Mouse (Mus musculus) megakaryocyte progenitor cell, adult 5-6 weeks (primary cell): ENCODE results near the gene Nptn. TPM values are rescaled to one million over a fixed set of nuclear protein-coding genes. Genes with fewer than 3 reads are reported as not detected.
A peak's percentile ranks its signal among the peaks of the same experiment; 100 is the strongest.

Source experiments
- ATAC-seq: replicated peaks from 2 replicates; pipeline ENCODE4 v1.8.0; 2016; ENCODE audit warnings: mild to moderate bottlenecking, moderate TSS enrichment, inconsistent platforms; ENCODE audit not compliant: poor library complexity
- total RNA-seq, 2 experiments: library from RNA; stranded (forward) in 1 of 2; stranded (reverse) in 1 of 2; fragments of 157-497, 149-512 nt in 1 of 2; fragments of 200-1000 nt in 1 of 2; gene quantifications; 2 replicates each; pipeline versions ENCODE4 v1.2.3 to v1.2.4; 2015 to 2017

Nptn gene
- total RNA-seq, 2 experiments from 2014 or later = 90.3 to 198 TPM

DNA sequence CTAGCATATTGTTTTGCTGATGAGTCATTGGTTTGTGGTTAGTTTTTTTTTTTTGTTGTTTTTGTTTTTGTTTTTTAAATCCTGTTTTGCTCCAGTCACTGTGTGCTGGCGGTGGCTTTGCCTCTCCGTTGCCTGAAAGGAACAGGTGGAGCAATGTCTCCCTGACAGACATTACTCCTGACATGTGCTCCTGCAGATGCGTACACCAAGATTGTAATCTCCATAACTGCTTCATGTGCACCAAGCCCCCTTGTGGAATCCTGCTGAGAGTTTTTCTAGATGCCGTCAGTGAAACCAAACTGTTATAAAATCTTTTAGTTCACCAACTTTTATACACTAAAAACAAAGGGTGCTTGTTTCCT is 67.2 kb downstream of the Nptn start:
- peak; percentile 30; the same call in 1 of the 2 replicates for ATAC-seq

DNA sequence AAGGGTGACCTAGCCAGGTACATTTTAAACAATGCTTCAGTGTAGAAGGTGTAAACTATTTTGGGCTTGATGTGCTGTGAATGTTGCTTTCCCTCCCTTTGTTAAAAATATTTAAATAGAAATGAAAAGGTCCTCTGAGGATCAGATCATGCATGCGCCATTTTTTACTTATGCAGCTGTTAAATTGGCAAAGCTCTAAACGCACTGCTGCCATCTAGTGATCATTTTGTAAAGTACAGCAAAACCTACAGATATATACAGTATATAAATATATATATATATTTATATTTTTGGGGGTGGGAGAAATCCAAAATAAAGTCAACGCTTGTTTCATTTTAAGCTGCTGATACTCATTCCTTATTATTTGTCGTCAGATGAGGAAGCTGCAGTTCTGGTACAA is 70.0 kb downstream of the Nptn start:
- peak; percentile 65 for ATAC-seq

DNA sequence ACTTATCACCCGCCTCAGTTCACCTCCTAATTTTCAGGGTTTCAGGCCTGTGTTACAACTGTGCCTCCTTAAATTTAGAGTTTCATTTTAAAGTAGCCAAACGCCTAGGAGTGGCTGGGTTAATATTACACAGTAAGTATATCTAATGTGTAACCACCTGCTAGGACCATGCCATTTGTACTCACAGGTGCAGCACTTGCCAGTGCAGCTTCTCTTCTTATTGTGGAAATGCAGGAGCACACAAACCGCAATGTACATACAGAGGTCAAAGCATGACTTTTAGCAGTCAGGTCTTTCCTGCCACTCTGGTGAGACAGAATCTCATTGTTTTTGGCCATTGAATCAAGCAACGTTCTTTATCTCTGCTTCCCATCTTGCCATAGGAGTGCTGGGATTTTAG is 72.5 kb downstream of the Nptn start:
- no peak for ATAC-seq

DNA sequence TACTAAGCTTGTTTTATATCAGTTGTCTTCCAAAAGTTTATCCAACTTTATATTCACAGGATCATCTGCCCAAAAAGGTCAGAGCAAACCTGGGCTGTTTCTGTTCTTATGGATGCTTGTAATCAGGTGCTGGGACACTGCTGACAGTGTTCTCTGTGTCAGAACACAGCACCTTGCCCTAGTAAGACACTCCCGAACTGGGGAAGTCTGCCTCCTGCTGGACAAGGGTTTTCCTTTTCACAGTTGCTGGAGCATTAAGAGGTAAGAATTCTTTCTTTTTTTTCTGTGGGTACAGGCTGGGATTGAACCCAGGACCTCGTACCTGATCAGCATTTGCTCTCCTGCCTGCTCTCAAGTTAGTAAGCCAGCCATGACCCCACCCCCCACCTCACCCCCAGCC is 74.4 kb downstream of the Nptn start:
- 0 out of 2 replicates have a peak, but pooled peaks have one; percentile 14 for ATAC-seq

DNA sequence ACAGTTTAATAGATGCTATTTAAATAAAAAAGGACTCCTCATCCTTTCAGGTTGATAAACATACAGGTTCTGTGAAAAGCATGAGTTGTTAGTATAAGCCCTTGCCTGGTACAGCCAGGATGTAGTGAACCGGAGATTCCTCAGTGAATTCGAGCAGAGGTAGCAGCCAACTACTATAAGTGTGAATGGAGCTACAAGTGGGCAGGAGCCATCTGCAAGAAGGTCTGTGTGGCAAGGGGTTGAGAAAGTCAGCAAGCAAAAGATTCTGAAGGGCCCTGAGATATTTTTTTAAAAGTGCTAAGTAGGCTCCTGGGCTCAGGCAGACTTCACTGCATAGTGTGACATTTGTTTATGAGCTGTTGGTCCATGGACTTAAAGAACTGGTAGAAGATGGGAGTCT is 74.8 kb downstream of the Nptn start:
- ATAC-seq = no peak

DNA sequence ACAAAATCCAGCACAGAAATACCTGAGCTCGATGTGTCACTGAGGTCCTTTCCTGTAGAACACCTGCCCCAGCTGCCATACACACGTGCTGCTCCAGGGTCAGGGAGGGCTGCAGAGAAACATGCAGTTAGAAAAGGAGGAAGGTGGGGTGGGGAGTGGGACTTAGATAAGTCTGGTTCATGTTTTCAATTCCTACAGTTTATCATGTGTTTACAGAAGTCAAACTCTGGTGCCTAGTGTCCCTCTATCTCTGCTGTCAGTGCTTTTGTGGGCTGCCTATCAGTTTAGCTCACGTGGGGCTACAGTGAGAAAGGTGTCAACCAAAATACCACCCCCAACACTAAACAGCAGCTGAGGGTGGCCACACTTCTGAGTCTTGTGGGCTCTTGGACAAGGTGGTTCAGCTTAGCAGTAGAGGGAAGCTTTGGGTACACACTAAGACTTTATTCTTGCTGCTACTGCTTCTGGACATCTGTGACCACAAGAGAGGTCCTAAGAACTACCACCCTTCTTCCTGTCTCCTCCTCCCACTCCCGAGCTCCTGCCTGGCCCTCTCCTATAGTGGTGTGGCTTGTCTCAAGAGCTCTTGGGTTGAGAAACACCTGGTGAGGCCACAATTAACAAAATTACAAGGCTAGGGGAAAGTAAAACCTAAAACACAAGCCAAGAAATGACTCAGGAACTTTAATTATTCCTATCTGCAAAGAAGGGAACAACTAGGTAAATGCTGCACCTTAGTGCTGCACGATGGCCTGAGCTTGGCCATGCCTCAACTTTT is 75.9 kb downstream of the Nptn start:
- peak; percentile 81 for ATAC-seq

DNA sequence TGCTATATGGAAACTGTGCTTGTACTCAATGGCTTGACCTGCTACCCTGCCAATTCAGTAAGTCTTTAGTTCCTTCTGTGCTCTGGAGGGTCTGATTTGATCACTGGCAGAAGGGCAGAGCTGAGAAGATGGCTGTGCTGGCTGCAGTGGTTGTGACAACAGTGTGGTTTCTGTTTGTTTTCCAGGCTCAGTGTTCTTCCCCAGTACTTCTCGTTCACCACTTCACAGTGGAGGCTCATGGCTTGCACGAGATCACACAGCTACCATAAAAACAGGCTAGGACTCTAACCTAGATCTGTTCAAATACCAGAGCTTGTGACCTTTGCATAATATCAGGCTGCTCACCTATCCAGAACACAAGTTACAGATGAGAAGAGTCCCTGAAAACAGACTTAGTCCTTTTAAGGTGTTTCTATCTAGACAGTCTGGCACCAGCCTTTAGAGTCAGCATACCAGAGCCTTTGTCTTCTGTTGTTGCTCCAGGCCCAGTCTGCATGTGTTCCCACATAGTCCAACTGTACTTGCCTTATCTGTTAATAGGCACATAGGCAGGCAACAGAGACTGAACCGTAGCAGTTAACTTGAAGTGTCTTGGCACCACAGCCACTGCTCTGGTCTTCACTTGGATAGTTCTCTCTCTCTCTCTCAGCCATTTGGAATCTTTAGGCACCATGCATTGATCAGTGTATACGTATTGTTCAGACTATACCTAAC is 76.7 kb downstream of the Nptn start:
- ATAC-seq = peak; percentile 35

DNA sequence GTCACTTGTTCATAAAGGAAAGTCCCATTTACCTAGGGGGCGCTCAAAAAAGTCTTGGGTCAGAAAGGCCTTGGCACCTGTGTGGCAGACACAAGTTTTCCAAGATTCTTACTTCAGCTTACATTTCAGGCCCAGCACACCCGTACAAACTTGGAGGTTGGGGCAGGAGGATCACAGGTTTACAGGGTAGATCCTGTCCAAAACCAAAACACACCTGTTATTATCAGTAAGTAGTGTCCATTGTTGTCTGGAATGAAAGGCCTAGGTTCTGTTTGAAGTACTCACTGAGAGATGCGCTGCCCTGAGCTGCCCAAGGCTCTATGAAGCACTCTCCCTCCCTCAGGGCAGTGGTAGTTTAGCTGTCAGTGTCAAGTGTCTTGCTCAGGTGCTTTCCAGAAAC is 77.3 kb downstream of the Nptn start:
- no peak for ATAC-seq

DNA sequence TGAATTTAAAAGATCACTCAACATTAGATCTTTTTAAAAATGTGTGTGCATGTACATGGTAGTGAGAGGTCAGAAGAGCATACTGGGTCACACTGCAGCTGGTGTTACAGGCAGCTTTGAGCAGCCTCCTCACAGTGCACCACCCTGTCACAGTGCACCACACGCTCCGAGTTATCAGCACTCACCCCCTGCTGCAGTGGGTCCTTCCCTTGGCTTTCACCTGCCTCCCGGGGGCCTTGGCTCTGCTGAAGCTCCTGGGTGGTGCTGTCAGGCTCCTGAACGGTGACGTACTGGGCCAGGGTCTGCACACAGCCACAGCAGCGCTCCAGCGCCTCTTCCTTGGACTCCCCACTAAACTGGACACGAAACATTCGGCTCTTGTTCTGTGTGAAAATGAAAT is 77.9 kb downstream of the Nptn start:
- peak; percentile 32; the same call in 1 of the 2 replicates for ATAC-seq

DNA sequence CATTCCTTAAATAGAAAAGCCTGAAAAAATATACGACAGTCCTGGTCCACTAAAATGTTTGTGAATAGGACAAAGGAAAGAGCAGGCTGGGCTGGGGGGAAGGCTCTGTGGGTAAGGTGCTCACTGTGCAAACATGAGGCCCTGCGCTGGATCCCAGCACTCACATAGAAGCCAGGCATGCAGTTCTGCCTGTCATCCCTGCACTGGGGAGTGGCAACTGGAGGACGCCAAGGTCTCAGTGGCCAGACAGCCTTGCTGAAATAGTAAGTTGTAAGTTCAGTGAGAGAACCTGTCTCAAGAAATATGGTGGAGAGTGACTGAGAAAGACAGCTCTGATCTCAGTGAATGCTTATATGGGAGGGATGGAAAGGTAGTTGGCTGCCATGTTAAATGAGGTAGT is 78.6 kb downstream of the Nptn start:
- no peak for ATAC-seq

DNA sequence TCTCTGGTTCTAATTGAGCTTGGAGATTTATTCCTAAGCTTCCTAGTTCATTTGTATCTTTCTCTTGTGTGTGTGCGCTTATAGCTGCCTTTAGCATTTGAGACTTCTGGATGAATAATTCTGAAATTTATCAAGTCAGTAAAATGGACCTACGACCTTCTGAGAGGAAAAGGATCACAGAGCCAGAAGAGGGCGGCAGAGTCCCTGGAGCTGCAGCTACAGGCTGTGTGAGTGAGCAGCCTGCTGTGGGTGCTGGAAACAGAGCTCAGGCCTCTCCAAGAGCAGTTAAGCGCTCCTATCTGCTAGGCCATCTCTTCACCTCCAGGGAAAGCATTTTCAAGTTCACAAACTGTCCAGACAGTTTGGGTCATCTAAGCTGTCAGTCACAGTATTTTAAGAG is 80.0 kb downstream of the Nptn start:
- no peak for ATAC-seq

DNA sequence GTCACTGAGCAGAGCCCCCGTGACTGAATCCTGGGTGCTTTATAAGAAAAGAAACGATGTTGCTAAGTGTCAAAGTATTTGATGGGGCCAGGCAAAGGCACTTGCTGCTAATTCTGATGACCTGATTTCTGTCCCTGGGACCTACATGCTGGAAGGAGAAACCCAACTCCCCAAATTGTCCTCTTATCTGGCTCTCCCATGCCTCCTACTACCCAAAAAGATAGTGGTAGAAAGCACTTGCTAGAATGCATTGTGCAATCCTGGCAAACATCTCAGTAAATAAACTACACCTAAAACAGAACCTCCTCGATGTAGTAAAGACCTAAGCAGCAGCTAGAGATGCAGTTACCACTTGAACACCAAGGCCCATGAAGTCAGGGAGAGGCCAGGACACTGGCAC is 80.8 kb downstream of the Nptn start:
- ATAC-seq = peak; percentile 38

DNA sequence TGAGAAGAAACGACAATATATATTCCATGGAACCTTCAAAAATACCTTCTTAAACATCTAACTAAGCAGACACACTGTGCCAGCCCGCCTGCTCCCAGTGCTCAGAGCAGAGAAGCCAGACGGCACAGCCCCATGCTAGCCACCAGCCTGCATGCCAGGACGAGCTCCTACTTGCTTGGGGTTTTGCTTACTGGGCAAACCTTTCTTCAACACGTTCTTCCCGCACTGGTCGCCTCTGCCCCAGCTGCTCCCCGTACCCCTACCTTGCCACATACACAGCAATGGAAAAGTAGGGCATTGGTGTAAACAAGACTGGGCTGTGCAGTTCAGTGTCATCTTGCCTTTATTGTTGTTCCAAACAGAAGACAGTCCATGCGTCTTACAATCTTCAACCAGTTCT is 83.5 kb downstream of the Nptn start:
- ATAC-seq = no peak

DNA sequence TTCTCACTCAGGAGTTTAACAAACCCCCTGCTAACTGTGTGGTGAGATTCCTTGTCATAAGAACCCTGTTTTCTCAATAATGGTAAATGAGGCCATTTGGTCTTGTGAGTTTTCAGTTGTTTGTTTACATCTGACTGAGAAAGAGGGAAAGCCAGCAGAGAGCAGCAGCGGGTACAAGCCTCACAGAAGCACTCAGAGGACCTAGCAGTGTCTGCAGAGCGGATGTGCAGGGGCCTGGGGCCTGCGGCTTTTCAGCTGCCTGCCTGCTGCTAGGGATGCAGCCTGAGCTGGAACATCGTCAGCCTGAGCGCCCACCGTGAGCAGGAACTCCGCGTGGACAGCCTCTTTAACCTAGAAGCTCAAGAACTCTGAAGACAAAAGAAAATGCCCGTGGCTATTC is 84.2 kb downstream of the Nptn start:
- no peak for ATAC-seq

DNA sequence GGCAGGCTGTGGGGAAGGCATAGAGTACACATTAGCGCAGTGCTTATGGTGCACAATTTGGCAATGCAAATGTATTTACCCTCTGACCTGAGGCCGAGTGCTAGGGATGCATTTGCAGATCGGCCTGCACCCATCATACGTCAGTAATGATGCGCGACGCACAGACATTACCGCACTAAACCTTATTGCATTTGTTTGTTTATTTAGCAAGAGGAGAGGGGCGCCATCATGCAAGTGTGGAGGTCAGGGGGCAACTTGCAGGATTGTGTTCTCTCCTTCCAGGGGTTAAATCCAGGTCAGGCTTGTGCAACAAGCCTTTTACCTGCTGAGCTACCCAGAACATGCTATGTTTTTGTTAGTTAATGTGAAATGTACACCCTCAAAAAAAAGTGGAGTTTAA is 85.2 kb downstream of the Nptn start:
- no peak for ATAC-seq

DNA sequence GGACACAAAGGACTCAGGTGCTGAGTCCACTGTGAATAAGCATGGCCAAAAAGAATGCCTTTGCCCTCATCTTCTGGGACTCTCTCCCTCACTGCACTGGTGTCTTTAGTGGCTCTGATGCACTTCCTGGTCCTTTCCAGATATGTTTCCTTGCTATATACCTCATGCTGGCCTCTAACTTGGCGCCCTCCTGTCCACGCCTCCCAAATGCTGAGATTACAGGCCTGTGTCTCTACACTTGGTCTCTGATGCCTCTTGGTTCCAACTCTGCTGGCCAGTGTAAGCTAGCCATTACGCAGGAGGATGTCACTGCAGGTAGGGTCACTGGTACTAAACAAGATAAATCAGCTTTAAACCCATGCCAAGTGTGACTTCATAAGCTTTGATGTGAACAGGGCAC is 86.1 kb downstream of the Nptn start:
- ATAC-seq = no peak

DNA sequence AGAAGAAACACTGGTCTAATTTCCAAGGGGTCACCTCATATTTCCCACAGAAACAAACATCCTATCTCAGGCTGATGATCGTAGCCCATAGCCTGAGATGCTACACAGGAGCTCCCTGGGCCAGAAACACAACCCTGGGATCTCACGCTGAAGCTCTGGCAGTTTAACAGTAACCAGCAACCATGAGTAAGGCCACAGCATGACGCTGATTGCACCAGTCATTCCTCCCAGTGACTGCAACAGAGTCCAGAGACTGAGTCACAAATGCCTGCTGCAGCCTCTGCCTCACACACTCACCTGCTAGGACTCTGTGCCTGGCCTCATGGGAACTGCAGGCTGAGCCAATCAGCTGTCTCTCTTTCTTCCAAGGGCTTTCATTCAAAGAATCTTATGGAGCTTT is 87.0 kb downstream of the Nptn start:
- no peak for ATAC-seq

DNA sequence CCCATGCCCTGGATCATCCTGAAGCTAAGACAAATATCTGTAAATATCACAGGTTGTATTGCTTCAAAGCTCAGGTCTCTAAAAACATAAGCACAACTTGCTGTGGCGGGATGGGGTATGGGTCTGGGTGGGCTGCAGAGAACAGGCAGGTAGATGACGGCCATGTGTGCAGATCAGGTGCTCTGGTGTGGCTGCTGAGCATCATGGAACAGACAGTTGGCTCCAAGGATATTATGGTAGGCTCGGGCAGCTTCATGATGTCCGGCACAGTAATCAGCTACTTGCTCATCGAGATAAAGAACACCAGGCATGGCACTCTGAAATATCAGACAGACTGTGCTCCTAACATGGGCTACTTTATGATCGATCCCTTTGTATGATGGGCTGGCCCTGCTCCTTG is 87.8 kb downstream of the Nptn start:
- ATAC-seq = no peak

DNA sequence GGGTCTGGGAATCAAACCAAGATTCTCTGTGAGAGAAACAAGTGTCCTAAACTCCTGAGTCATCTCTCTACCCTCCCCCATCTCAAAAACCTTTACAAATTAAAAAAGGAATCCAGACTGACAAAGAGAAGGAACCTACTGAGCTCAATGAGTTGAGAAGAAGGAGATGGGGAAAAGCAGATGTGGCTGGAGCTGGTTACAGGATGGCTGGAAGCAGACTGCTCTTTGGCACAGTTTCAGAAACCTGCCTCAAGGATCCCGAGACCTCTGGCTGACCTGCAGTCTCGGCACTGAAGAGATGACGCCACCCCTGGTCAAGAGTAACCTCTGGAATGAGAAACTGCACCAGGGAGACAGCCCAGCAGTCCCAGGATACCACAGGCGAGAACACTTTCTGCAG is 90.4 kb downstream of the Nptn start:
- no peak for ATAC-seq

DNA sequence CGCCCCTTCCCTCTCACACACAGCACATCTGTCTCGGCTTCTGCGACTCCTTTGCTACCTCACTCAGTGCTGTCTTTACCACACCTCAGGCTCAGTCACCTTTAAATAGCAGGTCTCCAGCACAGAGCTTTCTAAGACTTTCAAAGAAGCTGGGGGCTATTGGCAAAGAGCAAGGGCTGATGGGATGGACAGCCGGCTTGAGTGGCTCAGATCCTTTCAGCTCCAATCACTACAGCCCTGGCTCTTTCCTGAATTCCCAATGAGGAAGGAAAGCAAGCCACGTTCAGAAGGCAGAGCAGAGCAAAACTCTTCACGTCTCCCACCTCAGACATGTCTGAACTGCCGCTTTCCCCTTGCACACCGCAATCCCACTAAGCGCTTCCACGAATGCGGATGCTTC is 92.7 kb downstream of the Nptn start:
- ATAC-seq = no peak

DNA sequence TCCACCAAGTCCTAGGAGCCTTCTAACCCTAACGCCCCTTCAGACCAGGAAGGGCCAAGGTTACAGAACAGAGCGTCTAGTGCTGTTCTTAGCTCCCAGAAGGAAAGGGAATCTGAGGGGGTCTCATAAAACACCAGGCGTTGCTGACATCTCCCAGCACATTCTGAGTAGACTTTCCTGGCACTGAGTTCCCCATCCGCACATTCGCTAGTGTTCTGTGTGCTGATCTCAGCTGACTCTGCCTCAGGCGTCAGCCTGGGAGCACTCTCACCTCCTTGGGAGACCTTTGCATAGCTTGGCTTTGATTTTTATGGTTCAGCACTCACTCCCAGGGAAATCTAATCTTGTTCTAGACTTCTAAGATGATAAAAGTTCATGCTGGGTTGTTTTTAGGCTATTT is 93.3 kb downstream of the Nptn start:
- no peak for ATAC-seq

DNA sequence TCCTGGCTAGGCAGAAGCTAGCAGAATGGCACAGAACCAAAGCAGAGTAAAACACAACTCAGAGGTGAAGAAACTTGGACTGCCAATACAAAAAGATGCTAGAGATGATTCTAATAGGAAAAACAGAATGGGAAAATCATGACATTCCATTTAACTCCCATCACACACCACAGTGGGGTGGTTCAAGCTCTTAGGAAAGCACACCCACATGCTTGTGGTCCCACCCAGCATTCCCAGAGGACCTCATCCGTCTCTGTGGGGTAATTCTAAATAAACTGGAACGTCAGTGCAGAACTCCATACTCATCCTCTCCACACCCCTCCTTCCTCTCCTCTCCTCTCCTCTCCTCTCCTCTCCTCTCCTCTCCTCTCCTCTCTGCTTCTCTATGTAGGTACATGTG is 99.4 kb downstream of the Nptn start:
- no peak for ATAC-seq

DNA sequence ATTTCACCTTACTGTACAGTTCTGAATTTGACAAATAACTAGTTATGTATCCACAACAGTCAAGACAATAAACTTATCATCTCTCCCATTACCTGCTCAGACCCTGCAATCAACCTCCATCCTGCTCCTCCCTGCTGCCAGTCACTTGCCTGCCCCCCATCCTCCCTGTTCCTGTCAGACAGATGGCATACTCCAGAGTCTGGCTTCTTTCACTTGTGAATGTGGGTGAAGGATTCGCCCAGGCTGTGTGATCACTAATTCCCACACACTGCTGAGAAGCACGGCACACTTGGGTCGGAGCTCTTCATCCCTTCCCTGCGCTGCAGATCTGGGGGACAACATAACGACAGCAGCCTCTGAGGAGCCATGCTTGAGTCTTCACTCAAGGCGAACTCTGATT is 100.1 kb downstream of the Nptn start:
- ATAC-seq = no peak
